Mouse (Mus musculus) heart, embryonic 15.5 days (tissue): Measurements from ENCODE around the gene Psma7. TPM values are rescaled to one million over a fixed set of nuclear protein-coding genes. Genes with fewer than 3 reads are reported as not detected.

Experiments
- ATAC-seq: fragments of 200-750 bp; cut with Nextera tagmentation; replicated peaks from 2 replicates; pipeline ENCODE4 v1.8.0; 2017; ENCODE audit warnings: low read depth, moderate TSS enrichment; ENCODE audit not compliant: insufficient number of reproducible peaks, insufficient read depth, low FRiP score
- H3K27ac ChIP-seq: fragments of 300-500 bp; sonication (generic); 2 replicates; pipeline ENCODE4 v1.5.1; 2015; ENCODE audit warnings: mild to moderate bottlenecking, inconsistent platforms
- H3K27me3 ChIP-seq: fragments of 300-500 bp; sonication (generic); 2 replicates; pipeline ENCODE4 v1.6.1; 2015; ENCODE audit warnings: inconsistent platforms
- H3K36me3 ChIP-seq: fragments of 300-500 bp; sonication (generic); 2 replicates; pipeline ENCODE4 v1.6.1; 2015; ENCODE audit warnings: mild to moderate bottlenecking, inconsistent platforms
- H3K4me1 ChIP-seq: fragments of 300-500 bp; sonication (generic); replicated peaks from 2 replicates; pipeline ENCODE4 v1.6.1; 2015; ENCODE audit warnings: inconsistent platforms
- H3K4me2 ChIP-seq: fragments of 300-500 bp; sonication (generic); 2 replicates; pipeline ENCODE4 v1.6.1; 2015; ENCODE audit warnings: inconsistent platforms, mild to moderate bottlenecking, moderate library complexity
- H3K4me3 ChIP-seq: fragments of 300-500 bp; sonication (generic); 2 replicates; pipeline ENCODE4 v1.5.1; 2015; ENCODE audit warnings: mild to moderate bottlenecking, inconsistent platforms
- H3K9ac ChIP-seq: fragments of 300-500 bp; sonication (generic); 2 replicates; pipeline ENCODE4 v1.6.1; 2015; ENCODE audit warnings: mild to moderate bottlenecking, inconsistent platforms
- H3K9me3 ChIP-seq: fragments of 300-500 bp; sonication (generic); replicated peaks from 2 replicates; pipeline ENCODE4 v1.6.1; 2016; ENCODE audit warnings: inconsistent platforms
- WGBS: fragments of 180-500 bp; shearing (Covaris S2); methylation state at CpG from one replicate; pipeline ENCODE4 v1.1.7; 2015; ENCODE audit warnings: mixed read lengths; 5-methylcytosine and 5-hydroxymethylcytosine counted together
- polyA plus RNA-seq: library from polyadenylated mRNA; unstranded; fragments of >200 nt; fragmentation: Nextera tagmentation; extraction: Ambion mirVana; gene quantifications from 2 replicates; pipeline ENCODE4 v1.2.1, GENCODE M21; 2015

Gene Psma7
- polyA plus RNA-seq, 1 experiment from 2014 or later: 347 TPM

DNA sequence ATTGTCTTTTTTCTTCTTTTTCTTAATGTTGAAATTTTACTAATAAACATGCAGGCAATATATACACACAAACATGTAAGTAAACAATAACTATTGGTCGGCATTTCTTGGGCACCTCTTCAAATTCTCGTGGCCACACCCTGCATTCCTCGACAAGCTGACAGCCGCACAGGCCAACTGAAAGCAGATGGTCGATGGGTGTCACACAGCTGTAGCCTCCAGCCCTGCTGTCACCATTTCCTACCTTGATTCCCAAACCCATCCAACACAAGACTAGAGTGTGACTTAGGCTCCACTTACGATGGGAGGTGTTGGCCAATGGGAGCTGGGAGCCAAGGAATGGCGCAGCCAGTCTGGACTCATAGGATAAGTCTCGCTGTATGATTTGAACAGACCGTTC lies 40.6 kb downstream of the Psma7 start:
- no peak overlapping the region for H3K9ac ChIP-seq
- no peaks in the 10 kb centered on the region; the same call in 1 of the 2 replicates for H3K27me3 ChIP-seq
- no peak overlapping the region for H3K4me3 ChIP-seq
- no peak overlapping the region for H3K4me2 ChIP-seq
- H3K9me3 ChIP-seq: no peaks in the 10 kb centered on the region
- no peaks in the 10 kb centered on the region for H3K36me3 ChIP-seq
- H3K27ac ChIP-seq: no peak overlapping the region
- no peak for ATAC-seq
- no peaks in the 10 kb centered on the region for H3K4me1 ChIP-seq
- WGBS: 82% methylated on average over 9 of the region's 9 CpGs

DNA sequence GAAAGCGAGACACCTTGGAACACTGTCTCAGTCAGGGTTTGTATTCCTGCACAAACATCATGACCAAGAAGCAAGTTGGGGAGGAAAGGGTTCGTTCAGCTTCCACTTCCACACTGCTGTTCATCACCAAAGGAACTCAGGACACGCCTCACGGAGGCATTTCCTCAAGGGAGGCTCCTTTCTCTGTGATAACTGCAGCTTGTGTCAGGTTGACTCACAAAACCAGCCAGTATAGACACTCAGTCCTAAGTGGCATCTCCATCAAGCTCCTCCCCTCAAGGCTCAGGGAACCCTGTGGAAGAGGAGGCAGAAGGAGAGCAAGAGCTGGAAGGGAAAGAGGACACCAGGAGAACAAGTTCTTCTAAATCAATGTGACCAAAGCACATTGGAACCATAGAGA lies 43.8 kb downstream of the Psma7 start:
- no peak overlapping the region for H3K4me2 ChIP-seq
- H3K36me3 ChIP-seq: no peaks in the 10 kb centered on the region
- no peak overlapping the region for H3K4me3 ChIP-seq
- ATAC-seq: no peak
- WGBS: 49% methylated on average over 4 of the region's 4 CpGs
- no peak overlapping the region for H3K27ac ChIP-seq
- H3K9me3 ChIP-seq: no peaks in the 10 kb centered on the region
- no peak overlapping the region for H3K9ac ChIP-seq
- H3K27me3 ChIP-seq: no peaks in the 10 kb centered on the region
- H3K4me1 ChIP-seq: no peaks in the 10 kb centered on the region

DNA sequence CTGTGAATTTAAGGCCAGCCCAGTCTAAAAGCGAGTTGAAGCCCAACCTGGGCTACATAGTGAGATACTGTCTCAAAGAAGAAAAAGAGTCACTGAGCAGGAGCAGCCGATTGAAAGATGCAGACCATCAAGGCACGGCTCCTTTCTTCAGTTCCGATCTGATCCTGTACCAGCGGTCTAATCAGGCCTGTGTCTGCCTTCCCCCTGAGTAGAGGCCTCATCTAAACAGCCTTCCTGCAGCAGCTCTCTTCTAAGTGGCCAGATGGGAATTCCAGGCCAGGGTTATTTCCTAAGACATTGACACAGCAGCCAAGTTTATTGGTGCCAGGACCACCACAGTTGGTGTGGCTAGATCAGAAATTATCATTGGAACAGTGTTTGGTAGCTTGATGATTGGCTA lies 49.2 kb downstream of the Psma7 start:
- no peaks in the 10 kb centered on the region for H3K27me3 ChIP-seq
- 82% methylated on average over 5 of the region's 5 CpGs for WGBS
- no peaks in the 10 kb centered on the region for H3K9me3 ChIP-seq
- no peak overlapping the region for H3K4me3 ChIP-seq
- 0 out of 2 replicates have a peak, but pooled peaks cover 6% of the 10 kb centered on the region for H3K4me1 ChIP-seq
- H3K9ac ChIP-seq: no peak overlapping the region
- H3K36me3 ChIP-seq: no peaks in the 10 kb centered on the region
- no peak for ATAC-seq
- no peak overlapping the region for H3K27ac ChIP-seq
- no peak overlapping the region for H3K4me2 ChIP-seq

DNA sequence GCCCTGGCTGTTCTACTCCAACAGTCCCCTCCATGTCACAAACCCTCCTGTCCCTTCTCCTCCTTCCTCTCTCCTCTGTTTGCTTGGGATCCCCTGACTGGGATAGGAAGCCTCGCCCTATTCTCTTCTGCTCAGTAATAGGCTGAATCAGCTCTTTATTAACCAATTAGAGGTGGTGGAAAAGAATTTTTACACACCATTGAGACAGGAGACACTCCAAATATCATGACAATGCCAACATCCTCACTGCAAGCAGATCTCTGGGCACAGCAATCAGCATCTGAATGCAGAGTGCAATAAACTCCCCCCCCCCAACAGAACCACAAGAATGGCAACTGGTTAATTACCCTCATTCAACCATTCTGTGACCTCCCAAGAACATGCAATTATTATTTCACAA lies 53.1 kb downstream of the Psma7 start:
- H3K27ac ChIP-seq: no peak overlapping the region
- no peak overlapping the region for H3K9ac ChIP-seq
- H3K4me2 ChIP-seq: no peak overlapping the region
- H3K9me3 ChIP-seq: no peaks in the 10 kb centered on the region
- peaks cover 27% of the 10 kb centered on the region for H3K4me1 ChIP-seq
- no peaks in the 10 kb centered on the region for H3K36me3 ChIP-seq
- H3K27me3 ChIP-seq: no peaks in the 10 kb centered on the region
- ATAC-seq: no peak
- WGBS: 77% methylated on average over 1 of the region's 1 CpGs
- H3K4me3 ChIP-seq: no peak overlapping the region

DNA sequence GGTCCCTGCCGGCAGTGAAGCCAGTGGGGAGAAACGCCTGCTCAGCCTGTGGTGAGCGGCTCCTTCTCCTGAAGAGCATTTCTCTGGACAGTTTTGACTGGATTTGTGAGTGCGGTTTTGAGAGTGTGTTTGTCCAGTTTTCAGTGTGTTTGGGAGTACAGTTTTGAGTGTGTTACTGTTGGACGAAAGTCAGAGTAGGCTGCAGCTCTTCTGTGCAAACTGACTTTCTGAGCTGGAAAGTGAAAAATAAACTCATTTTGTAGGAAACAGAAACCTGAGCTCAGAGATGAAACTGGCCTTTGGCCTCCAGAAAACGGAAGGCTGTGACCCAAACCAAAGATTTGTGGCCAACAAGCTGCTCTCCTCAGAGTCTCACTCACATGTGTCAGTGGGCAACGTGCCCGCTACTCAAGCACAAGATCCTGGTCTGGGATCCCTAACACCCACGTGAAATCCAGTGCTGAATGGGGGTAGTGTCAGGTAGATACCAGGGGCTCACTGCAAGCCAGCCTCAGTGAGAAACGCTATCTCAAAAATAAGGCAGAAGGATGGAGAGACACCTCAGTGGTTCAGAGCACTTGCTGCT lies 55.7 kb downstream of the Psma7 start:
- Histone ChIP-seq H3K27ac (no peak overlapping the region), H3K9ac (no peak overlapping the region), H3K4me2 (no peak overlapping the region), H3K36me3 (no peaks in the 10 kb centered on the region), H3K4me3 (no peak overlapping the region), H3K4me1 (peaks cover 34% of the 10 kb centered on the region), H3K27me3 (no peaks in the 10 kb centered on the region), H3K9me3 (no peaks in the 10 kb centered on the region)
- ATAC-seq: no peak
- WGBS: 63% methylated on average over 10 of the region's 10 CpGs

Other genes with a start within 250 kb of the Psma7 start
- 1.9 and 2.1 TPM in 2 replicates for gene Taf4, start 65.8 kb downstream of the Psma7 start, polyA plus RNA-seq
- gene Lsm14b, start 17.4 kb downstream of the Psma7 start, polyA plus RNA-seq: 5.5 and 6.3 TPM in 2 replicates
- 2.5 and 4.1 TPM in 2 replicates for gene Ss18l1, start 76 bp upstream of the Psma7 start, polyA plus RNA-seq
- gene Mtg2, start 28.2 kb upstream of the Psma7 start, polyA plus RNA-seq: 24.4 and 25.8 TPM in 2 replicates
- not detected in 2 replicates for gene Hrh3, start 62.1 kb upstream of the Psma7 start, polyA plus RNA-seq
- 31.5 and 36.9 TPM in 2 replicates for gene Osbpl2, start 76.9 kb upstream of the Psma7 start, polyA plus RNA-seq
- gene Adrm1, start 129.1 kb upstream of the Psma7 start, polyA plus RNA-seq: 123 and 139 TPM in 2 replicates
- gene Lama5, start 183.4 kb upstream of the Psma7 start, polyA plus RNA-seq: 21.9 and 29.1 TPM in 2 replicates
- gene Rps21, start 214.9 kb upstream of the Psma7 start, polyA plus RNA-seq: 259 and 352 TPM in 2 replicates
- gene Cables2, start 231.1 kb upstream of the Psma7 start, polyA plus RNA-seq: 8.4 and 10.5 TPM in 2 replicates
- 0.06 and 0.28 TPM in 2 replicates for gene Rbbp8nl, start 247.4 kb upstream of the Psma7 start, polyA plus RNA-seq